Mouse (Mus musculus): ENCODE data around the gene Bach2.

GRCm38 (mm10) chr4:32274776-32275294 lies 36.2 kb downstream of the Bach2 start:
- no peak for TF ChIP-seq CTCF (conservative IDR thresholded peaks at IDR 0.05; ENCODE audit: low read length)
- no peak for TF ChIP-seq NANOG (IDR thresholded peaks at IDR 0.05; ENCODE audit: borderline replicate concordance, low read length)
- no peak for TF ChIP-seq POU5F1 (IDR thresholded peaks at IDR 0.05; ENCODE audit: borderline replicate concordance, low read length)

All from E14TG2a.4 (cell line).